Comparison of ENCODE assay signal across 19 mouse cellular contexts in the genomic region with DNA sequence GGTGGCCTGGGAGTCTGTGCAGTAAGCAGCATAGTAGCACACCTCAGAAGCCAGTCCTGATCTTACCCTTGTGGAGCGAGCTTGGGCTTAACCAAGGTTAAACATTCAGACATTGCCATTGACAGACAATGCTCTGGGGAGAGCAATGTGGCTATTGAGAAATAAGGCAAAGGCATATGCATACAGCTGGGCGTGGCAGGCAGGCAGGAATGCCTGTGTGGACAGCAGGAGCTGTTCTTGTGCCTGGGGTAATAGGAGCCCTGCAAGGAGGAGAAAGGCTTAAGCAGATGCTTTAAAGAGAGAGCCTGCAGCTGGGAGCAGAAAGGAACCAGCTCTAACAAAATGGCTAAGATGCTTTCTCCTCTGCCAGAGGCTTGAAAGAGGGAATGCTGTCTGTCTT.
A peak's percentile ranks its signal among the peaks of the same experiment; 100 is the strongest.
DNase-seq lines count a peak whose midpoint lies in the region; ATAC-seq and TF ChIP-seq lines count a peak whose summit lies in the region.
"Had no signal": no experiment of that assay in that cellular context is flagged by ENCODE, and none has a peak within 500 bp of the region (broad histone marks: within the 10 kb centered on the region; RNA-seq: fewer than 3 reads in every experiment).

No protein-coding gene starts in this region.

- no peak overlapping the region for H3K4me2 ChIP-seq in hindbrain, postnatal 0 days (ENCODE audit: low read depth, low read length)
- no peak overlapping the region for H3K4me2 ChIP-seq in midbrain, embryonic 12.5 days (replicated peaks)
- H3K4me2 ChIP-seq in midbrain, embryonic 13.5 days (replicated peaks), result no peak overlapping the region
- H3K4me2 ChIP-seq: embryonic facial prominence, embryonic 15.5 days; forebrain, embryonic 15.5 days; kidney, embryonic 15.5 days; limb, embryonic 15.5 days; midbrain, embryonic 15.5 days had no signal

- no peak overlapping the region for H3K9ac ChIP-seq in hindbrain, postnatal 0 days (replicated peaks; ENCODE audit: low read length)
- H3K9ac ChIP-seq in midbrain, embryonic 12.5 days (replicated peaks), result no peak overlapping the region
- H3K9ac ChIP-seq in midbrain, embryonic 13.5 days (replicated peaks), result no peak overlapping the region
- H3K9ac ChIP-seq: embryonic facial prominence, embryonic 15.5 days; forebrain, embryonic 15.5 days; kidney, embryonic 15.5 days; limb, embryonic 15.5 days; liver, postnatal 0 days; midbrain, embryonic 15.5 days had no signal

- peak; percentile 14 for DNase-seq in hindbrain, embryonic 10.5 days (ENCODE audit: low spot score)
- no peak for DNase-seq in hindbrain, postnatal 0 days (ENCODE audit: low spot score)
- peak; percentile 71 for DNase-seq in fat pad, adult 2 months (ENCODE audit: extremely low read depth, low read depth, low spot score)
- no peak for DNase-seq in forebrain, embryonic 10.5 days (ENCODE audit: extremely low spot score, low spot score)
- no peak for DNase-seq in urinary bladder, postnatal 4 days (ENCODE audit: low spot score in 2 of 2)
- DNase-seq: B cell, adult 2 months; gastrocnemius, postnatal 14 days; liver, postnatal 0 days; thymus, postnatal 4 days had no signal

- H3K4me1 ChIP-seq in hindbrain, embryonic 10.5 days (replicated peaks), result peaks cover 40% of the 10 kb centered on the region
- no peaks in the 10 kb centered on the region for H3K4me1 ChIP-seq in hindbrain, postnatal 0 days (ENCODE audit: insufficient read depth, low read length)
- peaks cover 7% of the 10 kb centered on the region; the same call in 1 of the 2 replicates for H3K4me1 ChIP-seq in midbrain, embryonic 12.5 days
- peaks cover 16% of the 10 kb centered on the region for H3K4me1 ChIP-seq in midbrain, embryonic 13.5 days (replicated peaks)
- peaks cover 15% of the 10 kb centered on the region for H3K4me1 ChIP-seq in forebrain, embryonic 10.5 days
- H3K4me1 ChIP-seq: forebrain, embryonic 15.5 days had no signal

- no peaks in the 10 kb centered on the region for H3K27me3 ChIP-seq in hindbrain, embryonic 10.5 days (ENCODE audit: insufficient read depth, poor library complexity, severe bottlenecking)
- H3K27me3 ChIP-seq in hindbrain, postnatal 0 days (ENCODE audit: insufficient read depth, low read length), result no peaks in the 10 kb centered on the region
- no peaks in the 10 kb centered on the region for H3K27me3 ChIP-seq in midbrain, embryonic 12.5 days
- no peaks in the 10 kb centered on the region for H3K27me3 ChIP-seq in midbrain, embryonic 13.5 days
- no peaks in the 10 kb centered on the region for H3K27me3 ChIP-seq in forebrain, embryonic 10.5 days (ENCODE audit: poor library complexity, severe bottlenecking)
- H3K27me3 ChIP-seq: embryonic facial prominence, embryonic 15.5 days; forebrain, embryonic 15.5 days; kidney, embryonic 15.5 days; limb, embryonic 15.5 days; midbrain, embryonic 15.5 days had no signal

- peak overlapping the region; percentile 19 for H3K27ac ChIP-seq in hindbrain, embryonic 10.5 days
- no peak overlapping the region for H3K27ac ChIP-seq in hindbrain, postnatal 0 days
- 0 out of 2 replicates have a peak overlapping the region, but pooled peaks have one; percentile 5 for H3K27ac ChIP-seq in midbrain, embryonic 12.5 days (replicated peaks)
- H3K27ac ChIP-seq in midbrain, embryonic 13.5 days, result no peak overlapping the region
- H3K27ac ChIP-seq in forebrain, embryonic 10.5 days, result no peak overlapping the region
- H3K27ac ChIP-seq: embryonic facial prominence, embryonic 15.5 days; forebrain, embryonic 15.5 days; kidney, embryonic 15.5 days; layer of hippocampus, adult 2 months; limb, embryonic 15.5 days; midbrain, embryonic 15.5 days had no signal

- ATAC-seq in hindbrain, postnatal 0 days, result no peak
- ATAC-seq in midbrain, embryonic 12.5 days (ENCODE audit: low FRiP score, low read depth), result no peak
- ATAC-seq in midbrain, embryonic 13.5 days, result no peak
- ATAC-seq in frontal cortex, adult (ENCODE audit: low TSS enrichment), result no peak
- ATAC-seq: forebrain, embryonic 15.5 days; liver, postnatal 0 days; midbrain, embryonic 15.5 days had no signal

- H3K36me3 ChIP-seq in hindbrain, embryonic 10.5 days, result no peaks in the 10 kb centered on the region
- H3K36me3 ChIP-seq in hindbrain, postnatal 0 days (ENCODE audit: insufficient read depth, low read length), result no peaks in the 10 kb centered on the region
- no peaks in the 10 kb centered on the region for H3K36me3 ChIP-seq in midbrain, embryonic 12.5 days
- no peaks in the 10 kb centered on the region for H3K36me3 ChIP-seq in midbrain, embryonic 13.5 days
- no peaks in the 10 kb centered on the region for H3K36me3 ChIP-seq in forebrain, embryonic 10.5 days (replicated peaks)
- H3K36me3 ChIP-seq: embryonic facial prominence, embryonic 15.5 days; forebrain, embryonic 15.5 days; G1E; kidney, embryonic 15.5 days; limb, embryonic 15.5 days; midbrain, embryonic 15.5 days had no signal

- no peak overlapping the region for H3K4me3 ChIP-seq in hindbrain, embryonic 10.5 days
- H3K4me3 ChIP-seq in hindbrain, postnatal 0 days (ENCODE audit: low read length), result no peak overlapping the region
- H3K4me3 ChIP-seq in midbrain, embryonic 12.5 days, result no peak overlapping the region
- no peak overlapping the region for H3K4me3 ChIP-seq in midbrain, embryonic 13.5 days (replicated peaks)
- H3K4me3 ChIP-seq in forebrain, embryonic 10.5 days, result no peak overlapping the region
- H3K4me3 ChIP-seq: embryonic facial prominence, embryonic 15.5 days; forebrain, embryonic 15.5 days; kidney, embryonic 15.5 days; layer of hippocampus, adult 2 months; limb, embryonic 15.5 days; midbrain, embryonic 15.5 days had no signal

- TF ChIP-seq CTCF in hindbrain, postnatal 0 days (IDR thresholded peaks at IDR 0.05; ENCODE audit: low read depth), result no peak

- H3K9me3 ChIP-seq in hindbrain, embryonic 10.5 days, result no peaks in the 10 kb centered on the region
- H3K9me3 ChIP-seq in hindbrain, postnatal 0 days (ENCODE audit: low read length), result no peaks in the 10 kb centered on the region
- H3K9me3 ChIP-seq in midbrain, embryonic 12.5 days, result no peaks in the 10 kb centered on the region
- no peaks in the 10 kb centered on the region for H3K9me3 ChIP-seq in midbrain, embryonic 13.5 days
- no peaks in the 10 kb centered on the region for H3K9me3 ChIP-seq in forebrain, embryonic 10.5 days
- H3K9me3 ChIP-seq: embryonic facial prominence, embryonic 15.5 days; forebrain, embryonic 15.5 days; kidney, embryonic 15.5 days; limb, embryonic 15.5 days; midbrain, embryonic 15.5 days had no signal

- WGBS in hindbrain, embryonic 10.5 days, result 33% methylated on average over 2 of the region's 2 CpGs
- 62% methylated on average over 2 of the region's 2 CpGs for WGBS in hindbrain, postnatal 0 days
- 35% methylated on average over 2 of the region's 2 CpGs for WGBS in midbrain, embryonic 12.5 days
- WGBS in midbrain, embryonic 13.5 days, result 38% methylated on average over 2 of the region's 2 CpGs
- WGBS in forebrain, embryonic 10.5 days, result 47% methylated on average over 2 of the region's 2 CpGs

Comparison
In these comparisons a context has a peak if more than half of its experiments do, and no peak if none do; other contexts are left out.
1. DNase-seq: peak in hindbrain, embryonic 10.5 days (single experiment) and fat pad, adult 2 months (single experiment); none in hindbrain, postnatal 0 days (single experiment), forebrain, embryonic 10.5 days (single experiment) and urinary bladder, postnatal 4 days (0 of 2).
2. H3K27ac ChIP-seq: peak in hindbrain, embryonic 10.5 days (single experiment) and midbrain, embryonic 12.5 days (single experiment); none in hindbrain, postnatal 0 days (single experiment), midbrain, embryonic 13.5 days (single experiment) and forebrain, embryonic 10.5 days (single experiment).